Mouse (Mus musculus) duodenum, adult 2 months (tissue): ENCODE results near the gene Kdm6b. TPM values are rescaled to one million over a fixed set of nuclear protein-coding genes. Genes with fewer than 3 reads are reported as not detected.

Source experiments
- polyA plus RNA-seq: library from polyadenylated mRNA; depleted of rRNA; stranded (reverse); fragments of >200 nt; gene quantifications from 2 replicates; pipeline ENCODE4 v1.2.3, GENCODE M21; 2012; ENCODE audit warnings: low replicate concordance; rRNA removed

The Kdm6b gene
- 17.7 and 37.7 TPM in 2 replicates for polyA plus RNA-seq

GRCm38 (mm10) chr11:69413221-69414181 is at the start of gene Kdm6b:
TSS of gene Kdm6b (minus strand) at chr11:69413675.

GRCm38 (mm10) chr11:69398059-69398458 is 15.4 kb downstream of the Kdm6b start, which contains the start of gene Tmem88:
TSS of gene Tmem88 (minus strand) at chr11:69398234.

GRCm38 (mm10) chr11:69395235-69395633 is 18.2 kb downstream of the Kdm6b start, which contains the start of the genes Naa38 and Cyb5d1:
TSS of gene Naa38 (plus strand) at chr11:69395487.
TSS of gene Cyb5d1 (minus strand) at chr11:69395631.

DNA sequence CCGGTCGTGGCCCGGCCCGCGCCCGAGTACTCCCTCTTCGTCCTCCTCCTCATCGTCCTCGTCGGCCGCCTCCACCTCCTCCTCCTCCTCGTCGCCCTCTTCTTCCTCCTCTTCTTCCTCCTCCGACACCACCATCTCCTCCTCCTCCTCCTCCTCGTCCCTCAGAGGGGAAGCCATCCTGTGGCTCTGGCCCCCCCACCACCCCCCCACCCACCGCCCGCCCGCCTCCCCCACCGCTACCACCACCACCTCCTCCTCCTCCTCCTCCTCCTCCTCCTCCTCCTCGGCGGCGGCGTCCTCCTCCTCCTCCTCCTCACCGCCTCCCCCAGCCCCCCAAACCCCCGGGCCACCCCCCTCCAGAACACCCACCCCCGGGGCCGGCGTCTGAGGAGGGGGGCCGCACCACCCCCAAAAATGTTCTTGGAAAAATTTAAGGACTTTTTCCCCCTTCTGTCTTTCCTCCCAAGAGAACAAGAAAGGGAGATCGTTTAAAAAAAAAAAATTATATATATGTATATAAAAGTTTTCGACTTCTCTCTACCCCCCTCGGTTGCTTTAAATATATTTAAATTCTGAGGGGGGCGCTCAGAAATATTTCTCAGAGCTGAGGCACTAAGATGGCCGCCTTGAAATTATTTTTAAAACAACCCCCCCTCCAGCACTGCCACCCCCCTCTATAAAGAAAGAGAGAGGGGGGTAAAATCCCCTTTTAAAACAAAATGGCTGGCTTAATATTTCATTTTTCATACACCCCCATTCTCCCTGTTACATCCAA is 44.1 kb downstream of the Kdm6b start, which contains the start of gene Chd3:
Gene Chd3 (minus strand): TSS at position 192 of the 775 bp plus-strand sequence.

Other genes with a start within 250 kb of the Kdm6b start
- gene Alox8, start 215.8 kb downstream of the Kdm6b start, polyA plus RNA-seq = not detected in 2 replicates
- not detected in 2 replicates for gene Gucy2e, start 176.6 kb downstream of the Kdm6b start, polyA plus RNA-seq
- gene Cntrob, start 89.9 kb downstream of the Kdm6b start, polyA plus RNA-seq = 5.4 and 6.3 TPM in 2 replicates
- gene Trappc1, start 89.7 kb downstream of the Kdm6b start, polyA plus RNA-seq = 17.3 and 18.7 TPM in 2 replicates
- 0.50 and 0.82 TPM in 2 replicates for gene Kcnab3, start 87.4 kb downstream of the Kdm6b start, polyA plus RNA-seq
- gene Rnf227, start 73.2 kb downstream of the Kdm6b start, polyA plus RNA-seq = 0.07 and 0.33 TPM in 2 replicates
- 136 and 171 TPM in 2 replicates for gene Chd3, start 44.3 kb downstream of the Kdm6b start, polyA plus RNA-seq
- 130 and 134 TPM in 2 replicates for gene Naa38, start 18.2 kb downstream of the Kdm6b start, polyA plus RNA-seq
- 2.0 and 2.9 TPM in 2 replicates for gene Cyb5d1, start 18.0 kb downstream of the Kdm6b start, polyA plus RNA-seq
- gene Tmem88, start 15.4 kb downstream of the Kdm6b start, polyA plus RNA-seq = 15.1 and 29.8 TPM in 2 replicates
- 0.49 and 0.59 TPM in 2 replicates for gene Dnah2, start 135.4 kb upstream of the Kdm6b start, polyA plus RNA-seq
- gene Efnb3, start 146.5 kb upstream of the Kdm6b start, polyA plus RNA-seq = 1.4 and 1.6 TPM in 2 replicates
- 20.1 and 31.7 TPM in 2 replicates for gene Wrap53, start 166.6 kb upstream of the Kdm6b start, polyA plus RNA-seq
- 44.5 and 49.2 TPM in 2 replicates for gene Trp53, start 166.7 kb upstream of the Kdm6b start, polyA plus RNA-seq
- gene Atp1b2, start 192.3 kb upstream of the Kdm6b start, polyA plus RNA-seq = 3.0 and 5.0 TPM in 2 replicates
- gene Shbg, start 204.2 kb upstream of the Kdm6b start, polyA plus RNA-seq = not detected in 2 replicates
- gene Sat2, start 208.3 kb upstream of the Kdm6b start, polyA plus RNA-seq = 1.4 TPM in 2 replicates
- gene Fxr2, start 219.3 kb upstream of the Kdm6b start, polyA plus RNA-seq = 37.9 and 40.8 TPM in 2 replicates
- gene Sox15, start 241.6 kb upstream of the Kdm6b start, polyA plus RNA-seq = 0.26 TPM in 1 of 2 replicates, not detected in the other
- 184 and 214 TPM in 2 replicates for gene Mpdu1, start 249.0 kb upstream of the Kdm6b start, polyA plus RNA-seq